Mouse (Mus musculus): ENCODE measurements around the gene Rftn2. TPM values are rescaled to one million over a fixed set of nuclear protein-coding genes. Genes with fewer than 3 reads are reported as not detected.

The Rftn2 gene
- polyA plus RNA-seq (2021; fragmentation: Nextera tagmentation): 19.1 and 21.7 TPM in 2 replicates
- long read RNA-seq, experiment 1, transcript Rftn2-201 (9 exons, 3,677 nt): major isoform, 43 of 53 reads
- long read RNA-seq, experiment 1, partial matches to known transcripts: 4 of 53 reads
- long read RNA-seq, experiment 1, other reads (novel, unspliced or antisense): 6 of 53 reads
- long read RNA-seq, experiment 2, transcript Rftn2-201 (9 exons, 3,677 nt): major isoform, 73 of 102 reads
- long read RNA-seq, experiment 2, partial matches to known transcripts: 7 of 102 reads
- long read RNA-seq, experiment 2, other reads (novel, unspliced or antisense): 22 of 102 reads

GRCm38 (mm10) chr1:55226011-55226857, at the start of gene Rftn2:
Rftn2 (minus strand) TSS chr1:55226782.

GRCm38 (mm10) chr1:55236890-55237642, 10.5 kb upstream of the Rftn2 start, which contains the start of gene Mars2:
Mars2 (plus strand) TSS chr1:55237177.

GRCm38 (mm10) chr1:55130943-55131401, 95.6 kb downstream of the Rftn2 start, which contains the start of gene Mob4:
Mob4 (plus strand) TSS chr1:55131231.

Other genes with a start within 250 kb of the Rftn2 start
- 103 and 107 TPM in 2 replicates for gene Sf3b1, start 199.3 kb downstream of the Rftn2 start, polyA plus RNA-seq (2021; fragmentation: Nextera tagmentation)
- gene Coq10b, start 174.0 kb downstream of the Rftn2 start, polyA plus RNA-seq (2021; fragmentation: Nextera tagmentation): 24.9 and 25.4 TPM in 2 replicates
- gene Hspe1, start 138.7 kb downstream of the Rftn2 start, polyA plus RNA-seq (2021; fragmentation: Nextera tagmentation): 477 and 498 TPM in 2 replicates
- gene Hspd1, start 138.5 kb downstream of the Rftn2 start, polyA plus RNA-seq (2021; fragmentation: Nextera tagmentation): 152 and 164 TPM in 2 replicates
- gene Mob4, start 95.6 kb downstream of the Rftn2 start, polyA plus RNA-seq (2021; fragmentation: Nextera tagmentation): 87.7 and 91.6 TPM in 2 replicates
- gene Mars2, start 10.4 kb upstream of the Rftn2 start, polyA plus RNA-seq (2021; fragmentation: Nextera tagmentation): 3.0 and 3.3 TPM in 2 replicates
- gene Boll, start 136.7 kb upstream of the Rftn2 start, polyA plus RNA-seq (2021; fragmentation: Nextera tagmentation): not detected in 2 replicates
- gene Plcl1, start 179.1 kb upstream of the Rftn2 start, polyA plus RNA-seq (2021; fragmentation: Nextera tagmentation): 2.5 and 3.1 TPM in 2 replicates